Mouse (Mus musculus) kidney, postnatal 36 days (tissue): Measurements from ENCODE around the gene Ikzf2.

ENCODE experiments used
- DNase-seq, 2 experiments: peaks; one replicate each; pipeline ENCODE4 v3.0.0; 2021 to 2022; ENCODE audit warnings: mixed read lengths in 2 of 2

Gene Ikzf2

DNA sequence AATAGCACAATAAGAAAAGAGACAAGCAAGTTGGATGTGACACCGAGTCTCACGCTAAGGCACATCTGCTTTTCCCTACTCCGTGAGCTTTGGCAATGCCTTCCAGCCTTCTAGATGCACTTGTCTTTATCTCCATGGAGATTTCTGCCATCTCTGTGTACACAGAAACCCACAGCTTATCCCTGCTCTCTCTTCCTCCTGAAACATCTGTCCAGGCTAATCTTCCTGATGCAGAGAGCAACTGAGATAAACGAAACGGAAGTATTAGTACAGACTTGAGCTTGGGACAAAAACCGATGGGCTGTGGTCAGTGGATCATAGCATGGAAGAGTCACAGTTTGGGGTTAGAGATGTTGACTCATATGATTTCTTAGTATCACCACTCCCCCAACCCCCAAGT is 179.5 kb downstream of the Ikzf2 start:
- no peak for DNase-seq

DNA sequence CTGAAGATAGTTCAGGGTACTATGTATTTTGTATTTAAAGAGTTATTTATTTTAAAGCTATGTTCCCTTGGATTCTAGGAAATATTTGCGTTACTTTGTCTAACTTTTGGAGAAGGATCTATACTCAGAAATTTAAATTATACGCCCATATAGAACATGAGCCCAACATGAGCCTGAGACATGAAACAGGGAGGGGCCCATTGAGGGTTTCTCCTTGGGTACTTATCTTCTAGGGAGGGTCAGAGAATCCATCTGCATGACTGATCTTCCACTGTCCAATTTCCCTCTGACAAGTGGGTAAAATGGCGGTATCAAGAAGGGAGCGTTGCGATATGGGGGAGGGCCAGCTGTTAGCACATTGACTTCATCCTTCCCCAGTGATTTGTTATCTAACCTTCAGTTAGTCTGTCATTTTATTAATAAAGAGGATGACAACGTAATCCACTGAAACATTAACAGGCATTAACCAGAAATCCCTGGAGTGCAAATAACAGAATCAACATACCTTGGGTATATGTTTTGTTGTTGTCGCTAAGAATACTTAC is 180.4 kb downstream of the Ikzf2 start:
- DNase-seq: no peak

GRCm38 (mm10) chr1:69506011-69506410 is 181.0 kb downstream of the Ikzf2 start:
- DNase-seq: no peak

GRCm38 (mm10) chr1:69500388-69500787 is 186.7 kb downstream of the Ikzf2 start:
- no peak for DNase-seq

- no peak for DNase-seq
These were observed 187.4 kb downstream of the Ikzf2 start for GRCm38 (mm10) chr1:69499652-69500051.

DNA sequence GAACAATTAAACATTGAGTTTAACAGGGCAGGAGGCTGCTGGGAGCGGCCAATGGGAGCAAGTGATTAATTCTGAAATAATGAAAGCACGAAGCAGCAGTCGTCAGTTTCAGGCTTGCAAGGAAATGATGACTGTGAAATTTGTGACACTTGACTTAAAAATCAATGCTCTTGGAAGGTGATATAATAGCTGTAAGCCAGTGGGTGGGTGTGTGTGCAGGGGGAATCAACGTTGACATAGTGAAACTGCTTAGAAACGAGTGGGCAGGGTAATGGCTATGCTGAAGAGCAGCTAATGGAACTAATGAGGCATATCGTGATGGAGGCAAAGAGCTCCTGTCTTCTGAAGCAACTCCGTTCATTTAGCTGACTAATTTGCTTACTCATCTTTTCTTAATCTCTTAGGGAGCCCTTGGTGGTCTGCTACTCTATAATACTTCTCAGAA is 188.2 kb downstream of the Ikzf2 start:
- DNase-seq: no peak

GRCm38 (mm10) chr1:69496055-69496454 is 191.0 kb downstream of the Ikzf2 start:
- DNase-seq: no peak

DNA sequence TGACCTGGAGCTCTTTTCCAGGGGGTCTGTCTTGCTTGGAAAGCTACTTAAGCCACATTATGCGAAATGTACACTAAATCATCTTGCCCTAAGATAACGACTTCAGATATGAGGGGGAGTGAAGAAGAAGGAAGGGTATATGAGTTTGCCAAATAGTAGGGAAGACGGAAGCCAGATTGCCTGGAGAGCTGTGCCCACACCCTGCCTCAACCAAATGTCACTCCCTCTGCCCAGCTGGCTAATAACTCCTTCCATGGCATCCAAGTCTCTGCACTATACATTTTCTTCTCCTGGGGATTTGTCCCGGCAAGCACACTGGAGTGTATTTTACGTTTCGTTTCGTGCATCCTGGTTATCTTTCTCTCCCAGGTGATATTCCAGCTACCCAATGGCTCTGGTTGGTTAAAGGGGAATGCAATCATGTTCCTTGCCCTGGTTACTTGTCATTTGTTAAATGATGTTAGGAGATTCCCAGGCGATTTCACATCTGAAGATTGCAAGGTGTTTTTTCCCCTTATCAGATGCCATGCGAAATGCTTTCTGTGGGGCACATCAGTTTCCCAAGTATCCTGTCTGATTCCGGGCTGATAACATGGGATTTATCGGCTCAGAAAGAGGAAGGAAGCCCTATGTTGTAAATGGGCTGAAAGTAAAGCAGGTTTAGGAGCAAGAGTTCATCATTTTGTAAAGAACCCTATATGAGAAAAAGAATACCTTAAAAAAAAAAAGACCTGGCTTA is 193.6 kb downstream of the Ikzf2 start:
- DNase-seq: no peak

- DNase-seq: no peak
These were observed 195.0 kb downstream of the Ikzf2 start for GRCm38 (mm10) chr1:69492013-69492412.

DNA sequence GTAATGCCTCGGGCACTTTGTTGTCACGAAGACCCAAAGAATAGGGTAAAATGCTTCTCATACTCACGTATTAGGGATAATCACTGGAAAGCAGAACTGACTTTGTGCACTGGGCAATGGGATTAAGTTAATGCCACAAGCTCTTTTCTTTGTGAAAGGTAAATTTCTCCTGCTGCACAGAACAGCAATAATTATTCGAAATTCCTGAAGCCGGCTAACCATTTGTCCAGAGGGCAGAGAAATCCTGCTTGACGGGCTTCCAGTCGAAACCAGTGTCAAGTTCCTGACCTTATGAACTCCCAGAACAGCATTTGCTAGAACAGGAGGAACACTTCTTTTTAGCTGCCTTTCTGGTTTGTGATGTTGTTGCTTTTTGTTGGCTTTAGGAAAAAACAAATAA is 198.0 kb downstream of the Ikzf2 start:
- DNase-seq: peak; percentile 21 to 23

GRCm38 (mm10) chr1:69488625-69489024 is 198.4 kb downstream of the Ikzf2 start:
- DNase-seq: peak in 1 of 2 experiments; percentile 8
